Mouse (Mus musculus) spleen, adult 10 weeks (tissue): ENCODE data around the gene Vamp4. TPM values are rescaled to one million over a fixed set of nuclear protein-coding genes. Genes with fewer than 3 reads are reported as not detected.

ENCODE experiments used
- polyA plus RNA-seq: library from polyadenylated mRNA; stranded (reverse); fragments of 350-450 nt; fragmentation: Illumina TruSeq; extraction: RNeasy Lipid Tissue Mini Kit (QIAGEN cat#74804); gene quantifications from one replicate; pipeline ENCODE4 v1.2.3, GENCODE M21; 2015; ENCODE audit warnings: low replicate concordance; ENCODE audit not compliant: insufficient read depth

Gene Vamp4
- polyA plus RNA-seq: 91.0 TPM

DNA sequence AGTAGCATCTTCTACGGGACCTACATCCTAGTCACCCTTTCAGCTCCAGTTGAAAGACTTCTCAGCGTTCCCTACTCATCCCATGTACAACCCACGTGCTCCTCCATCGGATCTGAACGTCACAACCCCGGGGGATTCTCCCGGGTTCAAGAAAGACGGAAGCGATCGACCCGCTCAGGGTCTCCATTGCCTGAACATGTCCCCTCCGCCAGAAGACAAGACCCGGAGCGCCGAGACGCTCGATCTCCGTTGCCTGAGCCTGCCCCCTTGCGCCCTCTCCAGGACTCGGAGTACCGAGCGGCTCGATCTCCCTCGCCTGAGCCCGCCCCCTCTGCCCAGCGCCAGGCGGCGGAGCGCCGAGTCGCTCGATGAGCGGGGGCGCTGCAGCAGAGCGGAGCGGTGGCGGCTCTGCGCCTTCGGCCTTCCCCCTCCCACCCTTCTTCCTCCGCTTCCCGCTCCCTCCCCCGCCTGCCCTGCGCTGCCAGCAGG lies at the start of gene Vamp4:
Gene Vamp4, plus strand, starts transcription at position 256 of the 489 bp plus-strand sequence.

DNA sequence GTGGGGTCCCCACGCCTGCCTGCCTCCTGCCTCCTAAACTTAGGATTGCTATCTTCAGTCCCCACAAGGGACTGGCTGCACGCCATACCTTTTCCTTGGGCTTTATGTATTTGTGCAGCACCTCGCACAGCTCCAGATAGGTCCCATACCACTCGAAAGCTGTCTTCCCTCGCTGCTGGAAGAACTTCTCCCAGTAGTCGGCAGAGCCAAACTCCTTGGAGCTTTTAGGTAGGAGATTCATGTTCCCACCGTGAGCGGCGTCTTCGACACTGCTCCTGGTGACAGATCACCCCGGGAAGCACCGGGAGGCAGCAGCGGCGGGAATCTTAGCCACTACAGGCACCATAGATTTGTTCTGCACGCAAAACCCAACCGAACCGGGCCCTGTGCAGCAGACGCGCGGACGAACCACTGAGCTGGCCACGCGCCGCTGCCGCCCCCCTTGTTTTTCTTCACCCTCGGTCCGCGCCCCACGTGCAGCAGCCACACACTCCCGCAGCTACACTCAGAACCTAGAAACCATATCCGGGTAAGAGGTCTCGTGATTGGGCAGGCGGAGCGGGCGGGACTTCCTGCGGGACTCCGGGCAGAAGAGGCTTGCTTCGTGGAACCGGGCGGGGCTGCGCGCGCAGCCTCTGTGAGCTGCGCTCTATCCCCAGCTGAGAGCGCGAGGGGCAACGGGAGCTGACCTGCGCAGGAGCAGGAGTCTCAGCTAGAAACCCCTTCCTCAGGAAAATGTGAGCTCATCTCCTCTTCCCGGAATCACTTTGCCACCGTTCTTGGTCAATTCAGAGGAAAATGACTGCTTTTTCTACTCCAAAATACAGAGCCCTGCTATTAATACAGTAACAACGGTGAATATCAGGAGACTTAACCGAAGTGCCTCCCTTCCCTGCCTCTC lies 22.0 kb upstream of the Vamp4 start, which contains the start of gene Mettl13:
Gene Mettl13, minus strand, starts transcription at position 536 of the 901 bp plus-strand sequence.

DNA sequence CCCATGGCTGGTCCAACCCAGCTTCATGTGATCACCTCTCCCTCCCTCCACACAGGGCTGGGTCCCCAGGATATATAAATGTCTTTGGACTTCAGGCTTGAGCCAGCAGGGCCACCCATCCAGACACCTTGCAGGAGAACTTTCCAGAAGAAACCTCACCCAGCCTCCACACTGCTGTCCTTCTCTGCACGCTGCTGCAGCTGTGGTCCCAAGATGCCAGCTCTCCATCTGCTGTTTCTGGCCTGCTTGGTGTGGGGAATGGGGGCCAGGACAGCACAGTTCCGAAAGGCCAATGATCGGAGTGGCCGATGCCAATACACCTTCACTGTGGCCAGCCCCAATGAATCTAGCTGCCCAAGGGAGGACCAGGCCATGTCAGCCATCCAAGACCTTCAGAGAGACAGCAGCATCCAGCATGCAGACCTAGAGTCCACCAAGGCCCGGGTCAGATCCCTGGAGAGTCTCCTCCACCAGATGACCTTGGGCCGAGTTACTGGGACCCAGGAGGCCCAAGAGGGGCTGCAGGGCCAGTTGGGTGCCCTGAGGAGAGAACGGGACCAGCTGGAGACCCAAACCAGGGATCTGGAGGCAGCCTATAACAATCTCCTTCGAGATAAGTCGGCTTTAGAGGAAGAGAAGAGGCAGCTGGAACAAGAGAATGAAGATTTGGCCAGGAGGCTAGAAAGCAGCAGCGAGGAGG lies 68.9 kb downstream of the Vamp4 start, which contains the start of gene Myoc:
Gene Myoc, plus strand, starts transcription at position 105 of the 700 bp plus-strand sequence.

Other genes with a start within 250 kb of the Vamp4 start
- gene Dnm3, start 92.5 kb upstream of the Vamp4 start, polyA plus RNA-seq: 2.6 TPM
- gene Mettl13, start 22.0 kb upstream of the Vamp4 start, polyA plus RNA-seq: 8.0 TPM
- not detected for gene Myoc, start 68.6 kb downstream of the Vamp4 start, polyA plus RNA-seq
- gene Myocos, start 87.7 kb downstream of the Vamp4 start, polyA plus RNA-seq: not detected
- 159 TPM for gene Prrc2c, start 170.0 kb downstream of the Vamp4 start, polyA plus RNA-seq
- not detected for gene Fmo4, start 243.5 kb downstream of the Vamp4 start, polyA plus RNA-seq